Mouse (Mus musculus) embryonic facial prominence, embryonic 11.5 days (tissue): ENCODE results near the gene Zfp219. TPM values are rescaled to one million over a fixed set of nuclear protein-coding genes. Genes with fewer than 3 reads are reported as not detected.

Experiments
- ATAC-seq: fragments of 200-750 bp; cut with Nextera tagmentation; replicated peaks from 2 replicates; pipeline ENCODE4 v1.8.0; 2017; ENCODE audit warnings: low read depth; ENCODE audit not compliant: insufficient number of reproducible peaks, low FRiP score, low TSS enrichment
- DNase-seq: peaks from one replicate; pipeline ENCODE4 v3.0.0-alpha.2; 2015; ENCODE audit warnings: low spot score
- H3K27ac ChIP-seq: fragments of 300-500 bp; sonication (generic); replicated peaks from 2 replicates; pipeline ENCODE4 v1.5.1; 2014; ENCODE audit warnings: mild to moderate bottlenecking, low read depth, low read length, control low read depth
- H3K27me3 ChIP-seq: fragments of 300-500 bp; sonication (generic); 2 replicates; pipeline ENCODE4 v1.6.1; 2014; ENCODE audit warnings: mild to moderate bottlenecking, low read length, moderate library complexity, mixed read lengths; ENCODE audit not compliant: control insufficient read depth, insufficient read depth
- H3K36me3 ChIP-seq: fragments of 300-500 bp; sonication (generic); replicated peaks from 2 replicates; pipeline ENCODE4 v1.6.1; 2014; ENCODE audit warnings: low read depth, mild to moderate bottlenecking, low read length, moderate library complexity, mixed read lengths; ENCODE audit not compliant: control insufficient read depth, insufficient read depth
- H3K4me1 ChIP-seq: fragments of 300-500 bp; sonication (generic); 2 replicates; pipeline ENCODE4 v1.6.1; 2014; ENCODE audit warnings: low read length, mixed read lengths; ENCODE audit not compliant: control insufficient read depth, insufficient read depth
- H3K4me2 ChIP-seq: fragments of 300-500 bp; sonication (generic); 2 replicates; pipeline ENCODE4 v1.6.1; 2014; ENCODE audit warnings: low read depth, mild to moderate bottlenecking, control low read depth, low read length, moderate library complexity
- H3K4me3 ChIP-seq: fragments of 300-500 bp; sonication (generic); 2 replicates; pipeline ENCODE4 v1.5.1; 2014; ENCODE audit warnings: low read depth, low read length, control low read depth
- H3K9ac ChIP-seq: fragments of 300-500 bp; sonication (generic); replicated peaks from 2 replicates; pipeline ENCODE4 v1.6.1; 2014; ENCODE audit warnings: mild to moderate bottlenecking, control low read depth, low read length
- H3K9me3 ChIP-seq: fragments of 300-500 bp; sonication (generic); replicated peaks from 2 replicates; pipeline ENCODE4 v1.6.1; 2016; ENCODE audit warnings: mild to moderate bottlenecking, low read length, inconsistent platforms, mixed read lengths; ENCODE audit not compliant: control insufficient read depth
- WGBS: fragments of 180-500 bp; shearing (Covaris S2); extraction: QIAGEN DNeasy Blood & Tissue Kit; methylation state at CpG from one replicate; pipeline ENCODE4 v1.1.7; 2014; 5-methylcytosine and 5-hydroxymethylcytosine counted together
- polyA plus RNA-seq: library from polyadenylated mRNA; unstranded; fragments of >200 nt; fragmentation: Nextera tagmentation; extraction: Ambion mirVana; gene quantifications from 2 replicates; pipeline ENCODE4 v1.2.1, GENCODE M21; 2014

The Zfp219 gene
- polyA plus RNA-seq, 1 experiment from 2014 or later: 54.7 TPM

DNA sequence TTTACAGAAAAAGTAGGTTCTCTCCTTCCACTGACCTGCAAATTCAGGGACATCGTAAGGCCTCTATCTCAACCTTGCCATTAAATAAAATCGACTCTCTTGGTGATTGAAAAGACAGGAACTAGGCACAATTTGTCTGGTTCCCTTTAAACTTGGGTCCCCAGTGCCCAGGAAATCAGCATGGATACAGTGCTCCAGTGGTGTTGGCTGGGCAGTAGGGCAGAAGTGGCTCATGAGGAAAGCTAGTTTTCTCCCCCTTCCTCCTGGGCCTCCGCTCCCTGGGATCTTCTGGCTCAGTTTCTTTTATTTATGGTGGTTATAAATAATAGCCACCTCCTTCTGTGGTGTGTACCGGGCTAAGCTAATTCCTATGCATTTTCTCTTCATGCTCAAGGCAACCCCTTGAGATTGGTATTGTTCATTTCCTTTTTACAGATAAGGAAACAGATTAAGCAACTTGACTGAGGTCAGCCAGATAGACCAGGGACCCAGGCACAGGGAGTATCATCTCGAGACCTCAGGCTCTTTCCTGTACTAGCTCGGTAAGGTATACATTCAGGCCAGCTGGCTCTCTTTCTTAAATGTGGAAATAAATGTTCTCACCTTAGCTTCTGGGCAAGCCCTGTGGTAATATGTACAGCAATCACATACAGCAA lies 5.0 kb downstream of the Zfp219 start, which contains the start of gene Tmem253:
Gene Tmem253 (plus strand): TSS at position 214 of the 656 bp plus-strand sequence.
- H3K4me2 ChIP-seq: peak within 1 kb of the TSS; percentile 66
- no peaks in the 10 kb centered on the region for H3K27me3 ChIP-seq
- peak within 1 kb of the TSS; percentile 81 for H3K4me3 ChIP-seq
- ATAC-seq: no peak
- peak within 1 kb of the TSS; percentile 99 for H3K27ac ChIP-seq
- 46% methylated on average over 6 of the region's 6 CpGs for WGBS
- H3K4me1 ChIP-seq: peaks cover 6% of the 10 kb centered on the region; the same call in 1 of the 2 replicates
- H3K9me3 ChIP-seq: no peaks in the 10 kb centered on the region
- H3K9ac ChIP-seq: peak within 1 kb of the TSS; percentile 90
- no peaks in the 10 kb centered on the region; the same call in 1 of the 2 replicates for H3K36me3 ChIP-seq
- DNase-seq: no peak

DNA sequence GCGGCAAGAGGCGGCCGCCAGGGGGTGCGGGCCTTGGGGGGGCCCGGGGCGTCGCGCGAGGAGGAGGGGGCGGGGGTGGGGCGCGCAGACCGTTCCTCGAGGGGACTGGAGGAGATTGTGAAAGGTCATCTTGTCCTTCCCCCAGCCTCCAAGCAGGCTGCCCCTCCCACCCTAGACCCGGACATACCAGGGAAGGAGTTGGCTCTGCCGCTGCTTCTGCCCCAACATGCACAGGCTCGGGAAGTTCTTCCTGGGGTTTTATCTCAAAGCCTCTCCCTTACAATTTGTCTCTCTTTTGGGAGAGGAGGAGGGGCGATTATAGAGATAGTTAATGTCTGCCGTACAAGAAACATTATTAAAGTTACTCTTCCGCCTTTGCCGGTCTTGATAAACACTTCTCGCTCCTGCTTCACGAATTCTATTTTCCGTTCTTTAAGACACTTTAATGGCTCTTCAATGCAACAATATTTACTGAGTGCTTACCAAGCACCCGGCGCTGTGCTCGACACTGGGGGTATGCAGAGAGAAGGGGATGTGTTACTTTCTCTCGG lies 5.7 kb downstream of the Zfp219 start:
- Histone ChIP-seq H3K27me3 (no peaks in the 10 kb centered on the region), H3K4me1 (peaks cover 6% of the 10 kb centered on the region; the same call in 1 of the 2 replicates), H3K9ac (peak overlapping the region; percentile 90), H3K36me3 (no peaks in the 10 kb centered on the region; the same call in 1 of the 2 replicates), H3K4me3 (peak overlapping the region; percentile 81), H3K27ac (peak overlapping the region; percentile 99), H3K9me3 (no peaks in the 10 kb centered on the region), H3K4me2 (peak overlapping the region; percentile 66)
- peak; percentile 82 for DNase-seq
- 1% methylated on average over 14 of the region's 28 CpGs for WGBS
- no peak; the same call in 1 of the 2 replicates for ATAC-seq

DNA sequence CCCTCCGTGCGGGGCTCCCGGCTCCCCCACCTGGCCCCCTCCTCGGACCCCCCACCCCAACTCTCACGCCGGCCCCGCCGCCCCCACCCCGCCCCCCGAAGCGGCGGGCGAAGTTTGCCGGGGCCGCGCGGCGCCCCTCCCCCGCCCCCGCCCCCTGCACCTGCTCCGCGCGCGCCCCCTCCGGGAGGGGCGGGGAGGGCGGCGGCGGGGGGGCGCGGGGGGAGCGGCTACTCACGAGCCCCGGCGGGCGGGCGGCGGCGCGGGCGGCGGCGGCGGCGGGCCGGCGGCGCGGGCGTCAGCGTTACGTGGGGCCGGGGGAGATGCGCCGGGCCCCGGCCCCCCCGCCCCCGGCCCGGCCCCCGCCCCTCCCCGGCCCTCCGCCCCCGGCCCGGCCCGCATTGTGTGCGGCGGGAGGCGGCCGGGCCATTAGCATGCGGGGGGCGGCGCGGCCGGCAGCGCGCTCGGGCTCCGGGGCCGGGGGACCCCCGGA lies 6.2 kb downstream of the Zfp219 start:
- no peaks in the 10 kb centered on the region for H3K27me3 ChIP-seq
- H3K4me3 ChIP-seq: peak overlapping the region; percentile 81
- peak; percentile 30 for DNase-seq
- H3K4me2 ChIP-seq: peak overlapping the region; percentile 66
- ATAC-seq: no peak
- H3K9ac ChIP-seq: peak overlapping the region; percentile 90
- no CpG with 5 or more reads among the region's 80 CpGs for WGBS
- H3K9me3 ChIP-seq: no peaks in the 10 kb centered on the region
- peak overlapping the region; percentile 99 for H3K27ac ChIP-seq
- H3K4me1 ChIP-seq: peaks cover 9% of the 10 kb centered on the region; the same call in 1 of the 2 replicates
- H3K36me3 ChIP-seq: no peaks in the 10 kb centered on the region; the same call in 1 of the 2 replicates

DNA sequence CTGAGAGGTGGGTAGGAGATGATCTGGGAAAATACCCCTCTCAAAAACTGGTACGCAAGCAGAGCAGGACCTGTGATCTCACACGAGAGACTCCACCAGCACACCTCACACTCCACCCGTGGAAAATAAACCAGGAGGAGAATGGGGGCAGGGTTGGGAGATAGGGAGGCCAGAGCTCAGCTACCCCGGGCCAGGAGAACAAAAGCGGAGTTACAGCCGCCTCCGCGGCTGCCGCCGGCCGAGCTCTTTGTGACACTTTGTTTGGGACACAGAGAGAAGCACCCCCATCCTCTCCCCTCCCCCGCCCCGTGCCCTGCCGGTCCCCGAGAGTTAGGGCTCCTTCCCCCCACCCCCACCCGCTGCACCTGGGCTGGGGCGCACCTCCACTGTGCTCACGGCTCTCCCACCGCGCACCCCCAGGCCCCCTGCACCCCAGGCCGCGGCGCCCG lies 6.7 kb downstream of the Zfp219 start:
- Histone ChIP-seq H3K9me3 (no peaks in the 10 kb centered on the region), H3K9ac (peak overlapping the region; percentile 90), H3K4me3 (peak overlapping the region; percentile 81), H3K36me3 (no peaks in the 10 kb centered on the region; the same call in 1 of the 2 replicates), H3K27ac (peak overlapping the region; percentile 99), H3K4me2 (peak overlapping the region; percentile 66), H3K27me3 (no peaks in the 10 kb centered on the region), H3K4me1 (peaks cover 8% of the 10 kb centered on the region; the same call in 1 of the 2 replicates)
- WGBS: 2% methylated on average over 11 of the region's 24 CpGs
- DNase-seq (peak; percentile 55), ATAC-seq (no peak)

DNA sequence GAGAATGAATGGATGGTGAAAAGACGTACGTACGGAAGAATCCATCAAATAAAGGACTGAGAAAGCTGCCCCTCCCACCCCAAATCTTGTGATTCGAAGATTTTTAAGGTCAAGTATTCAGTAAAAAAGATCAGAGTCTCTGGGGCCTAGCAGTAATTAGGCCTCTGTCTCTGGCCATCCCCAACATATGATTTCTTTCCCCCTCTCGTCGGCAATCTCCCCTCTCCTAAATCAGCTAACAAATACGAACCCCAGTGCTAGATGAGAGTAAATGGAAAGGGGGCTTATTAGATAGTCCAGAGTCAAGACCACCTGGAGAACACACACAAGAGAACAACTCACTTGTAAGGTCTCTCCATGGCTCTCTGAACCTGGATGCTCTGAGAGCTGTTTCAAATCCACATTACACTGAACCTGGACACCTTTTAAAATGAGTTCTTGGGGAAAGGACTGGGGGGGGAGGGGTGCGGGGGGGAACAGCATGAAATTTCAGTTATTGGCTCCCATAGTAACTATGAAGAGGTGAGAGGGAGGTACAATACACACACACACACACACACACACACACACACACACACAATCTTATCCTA lies 7.4 kb downstream of the Zfp219 start:
- Histone ChIP-seq H3K9me3 (no peaks in the 10 kb centered on the region), H3K4me2 (peak overlapping the region; percentile 66), H3K9ac (peak overlapping the region; percentile 90), H3K27me3 (no peaks in the 10 kb centered on the region), H3K27ac (peak overlapping the region; percentile 99), H3K4me3 (peak overlapping the region; percentile 81), H3K4me1 (peaks cover 8% of the 10 kb centered on the region; the same call in 1 of the 2 replicates), H3K36me3 (peaks cover 3% of the 10 kb centered on the region; the same call in 1 of the 2 replicates)
- ATAC-seq: no peak
- DNase-seq: no peak
- WGBS: 46% methylated on average over 8 of the region's 8 CpGs

DNA sequence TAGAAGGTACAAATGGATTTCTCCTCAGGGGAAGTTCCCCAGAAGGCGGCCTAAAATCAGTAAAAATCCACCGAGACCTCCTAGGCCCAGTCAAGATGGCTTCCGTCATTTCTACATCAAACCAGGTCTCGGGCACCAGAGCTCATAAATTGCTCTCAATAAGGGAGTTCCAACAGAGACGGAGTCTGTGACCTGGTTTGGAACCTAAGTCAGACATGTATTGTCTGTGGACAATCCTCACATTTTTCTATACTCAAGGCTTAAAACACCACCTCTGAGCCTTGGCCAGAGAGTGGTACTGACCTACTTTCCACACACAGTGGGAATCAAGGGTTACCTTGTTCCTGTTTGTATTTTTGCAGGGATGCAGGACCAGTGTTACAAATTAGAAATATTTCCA lies 8.0 kb downstream of the Zfp219 start:
- no peak for ATAC-seq
- Histone ChIP-seq H3K27ac (no peak overlapping the region), H3K9ac (no peak overlapping the region), H3K4me1 (peaks cover 8% of the 10 kb centered on the region; the same call in 1 of the 2 replicates), H3K9me3 (no peaks in the 10 kb centered on the region), H3K4me2 (peak overlapping the region; percentile 66; the same call in 1 of the 2 replicates), H3K4me3 (no peak overlapping the region; the same call in 1 of the 2 replicates), H3K27me3 (no peaks in the 10 kb centered on the region), H3K36me3 (peaks cover 3% of the 10 kb centered on the region; the same call in 1 of the 2 replicates)
- WGBS: 72% methylated on average over 5 of the region's 5 CpGs
- DNase-seq: no peak

DNA sequence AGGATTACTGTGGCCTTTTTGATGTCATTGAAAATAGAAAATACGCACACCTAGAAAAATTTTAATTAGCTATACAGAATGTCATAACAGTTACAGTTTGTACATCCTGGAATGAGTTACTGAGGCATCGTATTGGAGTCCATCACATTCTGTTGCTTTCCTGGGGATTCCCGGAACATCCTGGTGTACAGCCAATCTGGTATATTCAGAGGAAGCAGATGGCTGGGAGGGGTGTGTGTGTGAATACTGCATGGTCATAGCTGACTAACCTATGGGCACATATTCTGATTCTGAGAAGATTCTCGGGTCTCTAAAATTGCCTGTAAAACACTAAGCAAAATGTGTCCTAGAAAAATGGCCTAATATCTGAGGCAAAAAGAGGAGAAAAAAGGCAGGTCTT lies 8.4 kb downstream of the Zfp219 start:
- no peak for ATAC-seq
- H3K9ac ChIP-seq: no peak overlapping the region
- WGBS: 84% methylated on average over 4 of the region's 4 CpGs
- DNase-seq: no peak
- H3K4me2 ChIP-seq: no peak overlapping the region
- H3K9me3 ChIP-seq: no peaks in the 10 kb centered on the region
- no peak overlapping the region; the same call in 1 of the 2 replicates for H3K27ac ChIP-seq
- peaks cover 3% of the 10 kb centered on the region; the same call in 1 of the 2 replicates for H3K36me3 ChIP-seq
- no peak overlapping the region for H3K4me3 ChIP-seq
- no peaks in the 10 kb centered on the region for H3K27me3 ChIP-seq
- H3K4me1 ChIP-seq: peaks cover 8% of the 10 kb centered on the region; the same call in 1 of the 2 replicates
